Mouse (Mus musculus): Measurements from ENCODE around the gene Olfr3. TPM values are rescaled to one million over a fixed set of nuclear protein-coding genes. Genes with fewer than 3 reads are reported as not detected.

The Olfr3 gene
- polyA plus RNA-seq (2016; fragmentation: Nextera tagmentation; extraction: Ambion mirVana) = not detected in 2 replicates

GRCm38 (mm10) chr2:36816932-36817331 is at the start of gene Olfr3:
Gene Olfr3, minus strand, starts transcription at chr2:36817032.
- DNase-seq (ENCODE audit: low spot score) = no peak
- H3K4me3 ChIP-seq = no peak within 1 kb of the TSS
- H3K9me3 ChIP-seq = peaks cover 10% of the 10 kb centered on the region; the same call in 1 of the 2 replicates
- no peaks in the 10 kb centered on the region for H3K36me3 ChIP-seq
- no peak within 1 kb of the TSS for H3K27ac ChIP-seq
- 78% methylated on average over 1 of the region's 1 CpGs for WGBS
- no peaks in the 10 kb centered on the region for H3K4me1 ChIP-seq
- H3K27me3 ChIP-seq (ENCODE audit: insufficient read depth, poor library complexity, severe bottlenecking) = no peaks in the 10 kb centered on the region

- Histone ChIP-seq H3K4me3 (no peak within 1 kb of the TSS), H3K9me3 (peaks cover 4% of the 10 kb centered on the region; the same call in 1 of the 2 replicates), H3K4me1 (no peaks in the 10 kb centered on the region), H3K27me3 (ENCODE audit: insufficient read depth, poor library complexity, severe bottlenecking) (no peaks in the 10 kb centered on the region), H3K36me3 (no peaks in the 10 kb centered on the region), H3K27ac (no peak within 1 kb of the TSS)
- no peak for DNase-seq (ENCODE audit: low spot score)
- WGBS = 75% methylated on average over 1 of the region's 1 CpGs
Measured at GRCm38 (mm10) chr2:36862560-36862959, 45.7 kb upstream of the Olfr3 start, which contains the start of gene Olfr351. Gene Olfr351, minus strand, starts transcription at chr2:36862660.

- Histone ChIP-seq H3K4me3 (no peak within 1 kb of the TSS), H3K4me1 (no peaks in the 10 kb centered on the region), H3K27ac (no peak within 1 kb of the TSS), H3K27me3 (ENCODE audit: insufficient read depth, poor library complexity, severe bottlenecking) (no peaks in the 10 kb centered on the region), H3K36me3 (no peaks in the 10 kb centered on the region), H3K9me3 (peaks cover 16% of the 10 kb centered on the region; the same call in 1 of the 2 replicates)
- no peak for DNase-seq (ENCODE audit: low spot score)
- 80% methylated on average over 1 of the region's 1 CpGs for WGBS
Measured at GRCm38 (mm10) chr2:36846010-36846409, 29.2 kb upstream of the Olfr3 start, which contains the start of gene Olfr350. Gene Olfr350, plus strand, starts transcription at chr2:36846310.

GRCm38 (mm10) chr2:36790238-36790637 is 26.6 kb downstream of the Olfr3 start, which contains the start of gene Olfr50:
Gene Olfr50, plus strand, starts transcription at chr2:36790538.
- no peak for DNase-seq (ENCODE audit: low spot score)
- H3K36me3 ChIP-seq = no peaks in the 10 kb centered on the region

GRCm38 (mm10) chr2:36783976-36784375 is 32.9 kb downstream of the Olfr3 start, which contains the start of gene Olfr348:
Gene Olfr348, plus strand, starts transcription at chr2:36784276.
- 62% methylated on average over 2 of the region's 2 CpGs for WGBS
- no peaks in the 10 kb centered on the region for H3K27me3 ChIP-seq (ENCODE audit: insufficient read depth, poor library complexity, severe bottlenecking)
- no peaks in the 10 kb centered on the region for H3K36me3 ChIP-seq
- H3K4me3 ChIP-seq = no peak within 1 kb of the TSS
- no peaks in the 10 kb centered on the region for H3K4me1 ChIP-seq
- no peak for DNase-seq (ENCODE audit: low spot score)
- peaks cover 1% of the 10 kb centered on the region; the same call in 1 of the 2 replicates for H3K9me3 ChIP-seq
- H3K27ac ChIP-seq = no peak within 1 kb of the TSS

More at GRCm38 (mm10) chr2:36790238-36790637, 26.6 kb downstream of the Olfr3 start, which contains the start of gene Olfr50:
- Histone ChIP-seq H3K9me3 (peaks cover 8% of the 10 kb centered on the region; the same call in 1 of the 2 replicates), H3K27ac (no peak within 1 kb of the TSS), H3K27me3 (ENCODE audit: insufficient read depth, poor library complexity, severe bottlenecking) (no peaks in the 10 kb centered on the region), H3K4me1 (no peaks in the 10 kb centered on the region), H3K4me3 (no peak within 1 kb of the TSS)
- WGBS = 82% methylated on average over 2 of the region's 2 CpGs

Other genes starting within 250 kb of the Olfr3 start
- not detected in 2 replicates for gene Olfr345, start 177.0 kb downstream of the Olfr3 start, polyA plus RNA-seq (2016; fragmentation: Nextera tagmentation; extraction: Ambion mirVana)
- gene Olfr346, start 131.2 kb downstream of the Olfr3 start, polyA plus RNA-seq (2016; fragmentation: Nextera tagmentation; extraction: Ambion mirVana) = not detected in 2 replicates
- gene Olfr347, start 85.1 kb downstream of the Olfr3 start, polyA plus RNA-seq (2016; fragmentation: Nextera tagmentation; extraction: Ambion mirVana) = not detected in 2 replicates
- gene Olfr348, start 32.8 kb downstream of the Olfr3 start, polyA plus RNA-seq (2016; fragmentation: Nextera tagmentation; extraction: Ambion mirVana) = not detected in 2 replicates
- not detected in 2 replicates for gene Olfr50, start 26.5 kb downstream of the Olfr3 start, polyA plus RNA-seq (2016; fragmentation: Nextera tagmentation; extraction: Ambion mirVana)
- gene Olfr350, start 29.3 kb upstream of the Olfr3 start, polyA plus RNA-seq (2016; fragmentation: Nextera tagmentation; extraction: Ambion mirVana) = not detected in 2 replicates
- not detected in 2 replicates for gene Olfr351, start 45.6 kb upstream of the Olfr3 start, polyA plus RNA-seq (2016; fragmentation: Nextera tagmentation; extraction: Ambion mirVana)
- not detected in 2 replicates for gene Olfr352, start 51.4 kb upstream of the Olfr3 start, polyA plus RNA-seq (2016; fragmentation: Nextera tagmentation; extraction: Ambion mirVana)
- gene Olfr353, start 75.9 kb upstream of the Olfr3 start, polyA plus RNA-seq (2016; fragmentation: Nextera tagmentation; extraction: Ambion mirVana) = not detected in 2 replicates
- gene Olfr354, start 88.6 kb upstream of the Olfr3 start, polyA plus RNA-seq (2016; fragmentation: Nextera tagmentation; extraction: Ambion mirVana) = not detected in 2 replicates
- gene Olfr355, start 111.9 kb upstream of the Olfr3 start, polyA plus RNA-seq (2016; fragmentation: Nextera tagmentation; extraction: Ambion mirVana) = not detected in 2 replicates
- not detected in 2 replicates for gene Olfr356, start 120.1 kb upstream of the Olfr3 start, polyA plus RNA-seq (2016; fragmentation: Nextera tagmentation; extraction: Ambion mirVana)
- gene Olfr357, start 176.8 kb upstream of the Olfr3 start, polyA plus RNA-seq (2016; fragmentation: Nextera tagmentation; extraction: Ambion mirVana) = not detected in 2 replicates
- not detected in 2 replicates for gene Olfr358, start 192.3 kb upstream of the Olfr3 start, polyA plus RNA-seq (2016; fragmentation: Nextera tagmentation; extraction: Ambion mirVana)
- not detected in 2 replicates for gene Olfr360, start 248.7 kb upstream of the Olfr3 start, polyA plus RNA-seq (2016; fragmentation: Nextera tagmentation; extraction: Ambion mirVana)

Data from heart, embryonic 10.5 days (tissue).